Mouse (Mus musculus) embryonic facial prominence, embryonic 10.5 days (tissue): ENCODE results near the gene Rap1gap2. TPM values are rescaled to one million over a fixed set of nuclear protein-coding genes. Genes with fewer than 3 reads are reported as not detected.

Source experiments
- DNase-seq: peaks from one replicate; pipeline ENCODE4 v3.0.0-alpha.2; 2017; ENCODE audit warnings: low spot score
- H3K27ac ChIP-seq: fragments of 300-500 bp; sonication (generic); replicated peaks from 2 replicates; pipeline ENCODE4 v1.5.1; 2016; ENCODE audit warnings: mild to moderate bottlenecking
- H3K27me3 ChIP-seq: fragments of 300-500 bp; sonication (generic); replicated peaks from 2 replicates; pipeline ENCODE4 v1.6.1; 2016; ENCODE audit warnings: low read depth, mild to moderate bottlenecking; ENCODE audit not compliant: poor library complexity, severe bottlenecking
- H3K36me3 ChIP-seq: fragments of 300-500 bp; sonication (generic); replicated peaks from 2 replicates; pipeline ENCODE4 v1.6.1; 2016; ENCODE audit warnings: mild to moderate bottlenecking, moderate library complexity
- H3K4me1 ChIP-seq: fragments of 300-500 bp; sonication (generic); 2 replicates; pipeline ENCODE4 v1.6.1; 2016
- H3K4me3 ChIP-seq: fragments of 300-500 bp; sonication (generic); 2 replicates; pipeline ENCODE4 v1.5.1; 2016; ENCODE audit warnings: mild to moderate bottlenecking, moderate library complexity
- H3K9me3 ChIP-seq: fragments of 300-500 bp; sonication (generic); 2 replicates; pipeline ENCODE4 v1.6.1; 2016; ENCODE audit warnings: mild to moderate bottlenecking
- WGBS: fragments of 180-500 bp; shearing (Covaris S2); methylation state at CpG from one replicate; pipeline ENCODE4 v1.1.7; 2016; 5-methylcytosine and 5-hydroxymethylcytosine counted together
- polyA plus RNA-seq: library from polyadenylated mRNA; unstranded; fragments of >200 nt; fragmentation: Nextera tagmentation; extraction: Ambion mirVana; gene quantifications from 2 replicates; pipeline ENCODE4 v1.2.1, GENCODE M21; 2016

Gene Rap1gap2
- polyA plus RNA-seq, 1 experiment from 2014 or later: 1.9 TPM

DNA sequence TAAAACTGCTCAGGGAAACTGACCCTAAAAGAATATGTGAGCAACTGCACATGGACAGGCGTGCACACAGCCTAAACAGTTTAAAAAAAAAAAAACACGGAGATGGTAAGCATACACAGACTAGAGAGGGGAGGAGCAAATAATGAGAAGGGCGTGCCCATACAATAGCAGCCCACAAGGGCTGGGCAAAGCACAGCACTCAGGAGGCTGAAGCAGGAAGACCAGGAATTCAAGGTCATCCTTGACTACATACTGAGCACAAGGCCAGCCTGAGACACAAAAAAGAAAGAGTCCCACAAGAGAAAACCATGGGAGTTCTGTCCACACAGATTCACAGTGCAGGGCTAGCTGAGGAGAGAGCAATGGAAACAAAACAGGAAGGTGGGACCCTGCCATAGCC is 165.1 kb downstream of the Rap1gap2 start:
- Histone ChIP-seq H3K4me3 (no peak overlapping the region), H3K4me1 (no peaks in the 10 kb centered on the region), H3K27me3 (no peaks in the 10 kb centered on the region), H3K27ac (no peak overlapping the region), H3K9me3 (peaks cover 4% of the 10 kb centered on the region; the same call in 1 of the 2 replicates), H3K36me3 (no peaks in the 10 kb centered on the region)
- 79% methylated on average over 3 of the region's 3 CpGs for WGBS
- DNase-seq: no peak

DNA sequence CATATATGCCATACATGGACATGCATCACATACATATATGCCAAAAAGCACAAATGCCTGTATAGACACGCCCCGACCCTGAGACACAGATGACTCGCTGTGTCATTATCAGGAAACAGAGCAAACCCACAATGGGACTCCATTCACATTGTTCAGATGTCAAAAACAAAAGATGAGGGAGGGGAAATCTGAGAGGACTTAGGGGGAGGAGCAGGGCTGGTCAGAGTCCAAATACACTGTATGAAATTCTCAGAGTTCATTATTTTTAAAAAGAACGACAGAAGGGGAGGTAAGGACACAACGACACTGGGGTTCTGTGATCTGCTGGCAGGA is 166.8 kb downstream of the Rap1gap2 start:
- H3K9me3 ChIP-seq: peaks cover 4% of the 10 kb centered on the region; the same call in 1 of the 2 replicates
- no peaks in the 10 kb centered on the region for H3K4me1 ChIP-seq
- no peak overlapping the region for H3K4me3 ChIP-seq
- WGBS: 85% methylated on average over 5 of the region's 5 CpGs
- H3K27ac ChIP-seq: no peak overlapping the region
- no peak for DNase-seq
- no peaks in the 10 kb centered on the region for H3K36me3 ChIP-seq
- H3K27me3 ChIP-seq: no peaks in the 10 kb centered on the region

DNA sequence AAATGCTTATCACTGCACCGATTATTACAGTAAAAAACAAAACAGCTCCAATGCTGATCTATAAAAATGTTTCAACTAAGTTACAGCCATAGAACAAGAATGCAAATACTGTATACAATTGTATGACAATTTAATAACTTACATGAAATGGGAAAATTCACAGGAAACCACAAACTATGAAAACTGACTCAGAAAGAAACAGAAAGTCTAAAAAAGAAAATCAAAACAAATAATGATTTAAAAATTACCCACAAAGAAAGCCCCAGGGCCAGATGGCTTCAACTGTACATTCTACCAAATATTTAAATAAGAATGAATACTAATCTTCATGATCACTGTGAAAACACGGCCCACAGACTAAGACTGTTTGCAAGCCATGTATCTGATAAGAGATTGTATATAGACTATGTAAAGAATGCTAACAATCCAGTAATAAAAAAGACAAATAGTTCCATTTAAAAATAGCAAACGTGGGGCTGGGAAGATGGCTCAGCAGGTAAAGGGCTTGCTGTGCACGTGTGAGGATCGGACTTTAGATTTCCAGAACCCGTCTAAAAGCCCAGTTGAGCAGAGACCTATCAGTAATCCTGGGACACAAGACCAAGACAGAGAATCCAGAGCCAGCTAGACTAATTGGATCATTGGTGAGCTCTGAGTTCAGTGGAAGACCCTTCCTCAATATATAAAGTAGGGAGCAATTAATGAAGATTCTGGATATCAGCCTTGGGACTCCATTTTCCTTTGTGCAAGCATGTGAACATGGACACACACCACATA is 167.4 kb downstream of the Rap1gap2 start:
- DNase-seq: no peak
- H3K36me3 ChIP-seq: no peaks in the 10 kb centered on the region

DNA sequence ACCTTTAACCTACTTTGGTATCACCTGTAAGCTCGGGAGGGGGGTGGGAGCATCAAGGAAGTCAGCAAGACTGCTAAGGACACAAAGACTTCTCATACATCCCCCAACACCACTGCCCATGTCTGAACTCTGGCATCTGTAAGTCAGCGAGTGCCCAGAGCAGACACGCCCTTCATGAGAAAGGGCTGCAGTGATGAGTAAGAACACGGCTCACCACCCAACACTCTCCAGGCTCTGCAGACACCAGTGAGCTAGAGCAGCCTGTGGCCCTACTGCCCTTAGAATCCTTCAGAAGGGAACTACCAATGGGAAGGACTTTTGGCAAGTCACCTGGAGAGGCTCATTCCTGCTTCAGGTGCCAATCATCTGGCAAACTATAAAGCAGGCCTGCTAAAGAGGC is 168.3 kb downstream of the Rap1gap2 start:
- Histone ChIP-seq H3K27me3 (no peaks in the 10 kb centered on the region), H3K9me3 (peaks cover 4% of the 10 kb centered on the region; the same call in 1 of the 2 replicates), H3K4me1 (no peaks in the 10 kb centered on the region), H3K27ac (no peak overlapping the region), H3K4me3 (no peak overlapping the region), H3K36me3 (no peaks in the 10 kb centered on the region)
- no peak for DNase-seq
- 91% methylated on average over 4 of the region's 4 CpGs for WGBS

More for the DNA sequence above, 167.4 kb downstream of the Rap1gap2 start:
- Histone ChIP-seq H3K4me3 (no peak overlapping the region), H3K4me1 (no peaks in the 10 kb centered on the region), H3K27ac (no peak overlapping the region), H3K9me3 (peaks cover 4% of the 10 kb centered on the region; the same call in 1 of the 2 replicates), H3K27me3 (no peaks in the 10 kb centered on the region)
- 91% methylated on average over 6 of the region's 6 CpGs for WGBS

GRCm38 (mm10) chr11:74440112-74440511 is 170.6 kb downstream of the Rap1gap2 start:
- H3K27ac ChIP-seq: no peak overlapping the region
- H3K4me1 ChIP-seq: peaks cover 5% of the 10 kb centered on the region; the same call in 1 of the 2 replicates
- DNase-seq: no peak
- 83% methylated on average over 8 of the region's 8 CpGs for WGBS
- peaks cover 4% of the 10 kb centered on the region; the same call in 1 of the 2 replicates for H3K9me3 ChIP-seq
- H3K4me3 ChIP-seq: no peak overlapping the region
- no peaks in the 10 kb centered on the region for H3K36me3 ChIP-seq
- no peaks in the 10 kb centered on the region for H3K27me3 ChIP-seq

GRCm38 (mm10) chr11:74439202-74439601 is 171.5 kb downstream of the Rap1gap2 start:
- Histone ChIP-seq H3K36me3 (no peaks in the 10 kb centered on the region), H3K4me1 (peaks cover 5% of the 10 kb centered on the region; the same call in 1 of the 2 replicates), H3K4me3 (no peak overlapping the region), H3K27ac (no peak overlapping the region), H3K9me3 (no peaks in the 10 kb centered on the region), H3K27me3 (no peaks in the 10 kb centered on the region)
- WGBS: 76% methylated on average over 6 of the region's 6 CpGs
- no peak for DNase-seq

GRCm38 (mm10) chr11:74438249-74438648 is 172.5 kb downstream of the Rap1gap2 start:
- Histone ChIP-seq H3K4me3 (no peak overlapping the region), H3K27ac (no peak overlapping the region), H3K27me3 (no peaks in the 10 kb centered on the region), H3K4me1 (peaks cover 5% of the 10 kb centered on the region; the same call in 1 of the 2 replicates), H3K9me3 (no peaks in the 10 kb centered on the region), H3K36me3 (no peaks in the 10 kb centered on the region)
- DNase-seq: no peak
- WGBS: 96% methylated on average over 4 of the region's 4 CpGs

DNA sequence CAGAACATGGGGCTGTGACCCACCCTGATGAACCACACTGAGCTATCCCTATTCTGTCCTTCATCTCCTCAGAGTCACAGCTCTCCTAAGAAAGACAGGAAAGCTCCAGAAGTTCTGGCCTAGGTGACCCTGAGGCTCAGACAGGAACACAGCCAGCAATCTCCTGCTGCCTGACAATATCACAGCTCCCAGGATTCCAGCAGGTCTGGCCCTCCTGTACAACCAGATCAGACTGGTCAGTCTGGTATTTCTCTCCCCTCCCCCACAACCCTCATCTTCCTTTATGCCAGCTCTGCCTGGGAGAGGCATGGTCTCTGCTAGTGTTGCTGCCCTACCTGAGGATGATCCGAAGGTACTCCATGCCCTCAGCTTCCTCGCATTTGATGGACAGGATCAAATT is 175.3 kb downstream of the Rap1gap2 start:
- Histone ChIP-seq H3K27ac (no peak overlapping the region), H3K9me3 (no peaks in the 10 kb centered on the region), H3K27me3 (no peaks in the 10 kb centered on the region), H3K4me1 (peaks cover 5% of the 10 kb centered on the region; the same call in 1 of the 2 replicates), H3K4me3 (no peak overlapping the region), H3K36me3 (no peaks in the 10 kb centered on the region)
- DNase-seq: no peak
- 85% methylated on average over 2 of the region's 2 CpGs for WGBS

DNA sequence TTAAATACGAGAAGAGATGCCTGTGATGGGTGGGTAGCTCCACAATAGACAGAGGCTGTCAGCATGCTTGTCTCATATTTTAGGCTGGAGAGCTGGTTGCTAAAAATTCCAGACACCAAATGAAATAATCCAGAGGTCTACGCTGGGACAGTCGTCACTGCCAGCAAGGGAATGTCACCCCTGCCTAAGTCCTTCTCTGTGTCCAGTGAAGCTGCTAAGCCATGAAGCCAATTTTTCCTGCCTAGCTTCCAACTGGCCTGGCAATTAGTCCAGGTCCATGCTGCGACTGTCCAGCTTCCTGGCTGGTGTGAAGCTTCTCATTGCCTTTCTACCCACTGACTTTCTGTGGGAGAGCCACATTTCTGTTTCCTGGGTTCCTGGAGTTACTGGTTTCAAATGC is 177.7 kb downstream of the Rap1gap2 start:
- H3K27ac ChIP-seq: no peak overlapping the region
- no peaks in the 10 kb centered on the region for H3K27me3 ChIP-seq
- H3K4me3 ChIP-seq: no peak overlapping the region
- no peaks in the 10 kb centered on the region for H3K9me3 ChIP-seq
- no peaks in the 10 kb centered on the region for H3K36me3 ChIP-seq
- H3K4me1 ChIP-seq: peaks cover 5% of the 10 kb centered on the region; the same call in 1 of the 2 replicates
- DNase-seq: no peak
- WGBS: 88% methylated on average over 4 of the region's 4 CpGs

- Histone ChIP-seq H3K36me3 (no peaks in the 10 kb centered on the region), H3K9me3 (no peaks in the 10 kb centered on the region), H3K27me3 (no peaks in the 10 kb centered on the region), H3K4me3 (no peak overlapping the region), H3K4me1 (no peaks in the 10 kb centered on the region), H3K27ac (no peak overlapping the region)
- 76% methylated on average over 11 of the region's 11 CpGs for WGBS
- no peak for DNase-seq
These were observed 180.8 kb downstream of the Rap1gap2 start for GRCm38 (mm10) chr11:74429798-74430529.

GRCm38 (mm10) chr11:74426306-74426705 is 184.4 kb downstream of the Rap1gap2 start:
- WGBS: 90% methylated on average over 5 of the region's 5 CpGs

GRCm38 (mm10) chr11:74422019-74422418 is 188.7 kb downstream of the Rap1gap2 start:
- DNase-seq: no peak
- Histone ChIP-seq H3K27ac (no peak overlapping the region), H3K4me1 (no peaks in the 10 kb centered on the region), H3K36me3 (no peaks in the 10 kb centered on the region), H3K9me3 (no peaks in the 10 kb centered on the region), H3K27me3 (no peaks in the 10 kb centered on the region), H3K4me3 (no peak overlapping the region)
- WGBS: 92% methylated on average over 6 of the region's 6 CpGs

More at GRCm38 (mm10) chr11:74426306-74426705, 184.4 kb downstream of the Rap1gap2 start:
- H3K36me3 ChIP-seq: no peaks in the 10 kb centered on the region
- no peaks in the 10 kb centered on the region for H3K4me1 ChIP-seq
- no peak for DNase-seq
- H3K27me3 ChIP-seq: no peaks in the 10 kb centered on the region
- no peaks in the 10 kb centered on the region for H3K9me3 ChIP-seq
- H3K4me3 ChIP-seq: no peak overlapping the region
- H3K27ac ChIP-seq: no peak overlapping the region

DNA sequence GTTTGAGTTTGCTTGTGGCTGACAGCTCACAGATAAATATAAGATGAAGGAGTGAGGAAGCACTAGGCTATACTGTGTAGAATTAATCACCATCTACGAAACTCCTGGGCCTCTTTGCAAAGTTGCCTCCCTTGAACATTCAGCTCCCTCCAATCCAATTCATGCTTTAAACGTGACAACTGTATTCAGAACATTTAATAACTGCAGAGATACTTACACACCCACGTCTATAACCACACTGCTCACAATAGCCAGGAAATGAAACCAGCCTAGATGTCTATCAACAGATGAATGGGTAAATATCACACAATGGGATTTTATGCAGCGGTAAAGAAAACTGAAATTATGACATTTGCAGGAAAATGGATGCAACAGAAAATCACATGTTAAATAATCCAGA is 189.6 kb downstream of the Rap1gap2 start:
- Histone ChIP-seq H3K9me3 (no peaks in the 10 kb centered on the region), H3K27me3 (no peaks in the 10 kb centered on the region), H3K27ac (no peak overlapping the region), H3K36me3 (no peaks in the 10 kb centered on the region), H3K4me3 (no peak overlapping the region), H3K4me1 (no peaks in the 10 kb centered on the region)
- DNase-seq: no peak
- 83% methylated on average over 4 of the region's 4 CpGs for WGBS
